Mouse (Mus musculus) thymus, postnatal 14 days (tissue): ENCODE results near the gene Eif2ak1.

Source experiments
- DNase-seq: peaks from one replicate; pipeline ENCODE4 v3.0.0; 2021

Gene Eif2ak1

GRCm38 (mm10) chr5:143902111-143902510 is 84.5 kb downstream of the Eif2ak1 start:
- DNase-seq, result no peak

- DNase-seq, result no peak
Measured at GRCm38 (mm10) chr5:143903813-143904212, 86.2 kb downstream of the Eif2ak1 start.

GRCm38 (mm10) chr5:143906429-143906828 is 88.8 kb downstream of the Eif2ak1 start:
- DNase-seq, result no peak

GRCm38 (mm10) chr5:143908926-143909325 is 91.3 kb downstream of the Eif2ak1 start:
- DNase-seq, result no peak

GRCm38 (mm10) chr5:143909417-143910400 is 92.1 kb downstream of the Eif2ak1 start, which contains the start of the genes Aimp2 and Pms2:
TSS of gene Aimp2 (minus strand) at chr5:143909847.
TSS of gene Pms2 (plus strand) at chr5:143909964.
- peak; percentile 93 for DNase-seq

GRCm38 (mm10) chr5:143916221-143916620 is 98.6 kb downstream of the Eif2ak1 start:
- no peak for DNase-seq

GRCm38 (mm10) chr5:143917418-143917817 is 99.8 kb downstream of the Eif2ak1 start:
- peak; percentile 66 for DNase-seq

GRCm38 (mm10) chr5:143918120-143918519 is 100.5 kb downstream of the Eif2ak1 start:
- DNase-seq, result no peak

GRCm38 (mm10) chr5:143924781-143925452 is 107.3 kb downstream of the Eif2ak1 start:
- no peak for DNase-seq

- no peak for DNase-seq
Measured at GRCm38 (mm10) chr5:143927875-143928274, 110.3 kb downstream of the Eif2ak1 start, which contains the start of gene Gm42421. TSS of gene Gm42421 (plus strand) at chr5:143928175.

- no peak for DNase-seq
Measured at GRCm38 (mm10) chr5:143929291-143929690, 111.7 kb downstream of the Eif2ak1 start.

GRCm38 (mm10) chr5:143930656-143931055 is 113.1 kb downstream of the Eif2ak1 start:
- DNase-seq, result no peak

GRCm38 (mm10) chr5:143931863-143932580 is 114.4 kb downstream of the Eif2ak1 start:
- DNase-seq, result no peak

GRCm38 (mm10) chr5:143932831-143933230 is 115.2 kb downstream of the Eif2ak1 start, which contains the start of gene Rsph10b:
TSS of gene Rsph10b (plus strand) at chr5:143933035.
- no peak for DNase-seq

- no peak for DNase-seq
Measured at GRCm38 (mm10) chr5:143933414-143933813, 115.8 kb downstream of the Eif2ak1 start.

GRCm38 (mm10) chr5:143933875-143934274 is 116.3 kb downstream of the Eif2ak1 start:
- no peak for DNase-seq

- no peak for DNase-seq
Measured at GRCm38 (mm10) chr5:143936156-143936555, 118.6 kb downstream of the Eif2ak1 start.

GRCm38 (mm10) chr5:143941588-143941987 is 124.0 kb downstream of the Eif2ak1 start:
- DNase-seq, result no peak

- DNase-seq, result no peak
Measured at GRCm38 (mm10) chr5:143943231-143944125, 125.9 kb downstream of the Eif2ak1 start.

GRCm38 (mm10) chr5:143948361-143948760 is 130.8 kb downstream of the Eif2ak1 start:
- DNase-seq, result no peak

- DNase-seq, result no peak
Measured at GRCm38 (mm10) chr5:143950016-143950415, 132.4 kb downstream of the Eif2ak1 start.
